Mouse (Mus musculus): Measurements from ENCODE around the gene Gm12794.
"Not testable (repeated sequence)": the region's sequence is repeated elsewhere in the genome, so short reads cannot be mapped to it uniquely, and the experiment has no call there.

Gm12794 gene

DNA sequence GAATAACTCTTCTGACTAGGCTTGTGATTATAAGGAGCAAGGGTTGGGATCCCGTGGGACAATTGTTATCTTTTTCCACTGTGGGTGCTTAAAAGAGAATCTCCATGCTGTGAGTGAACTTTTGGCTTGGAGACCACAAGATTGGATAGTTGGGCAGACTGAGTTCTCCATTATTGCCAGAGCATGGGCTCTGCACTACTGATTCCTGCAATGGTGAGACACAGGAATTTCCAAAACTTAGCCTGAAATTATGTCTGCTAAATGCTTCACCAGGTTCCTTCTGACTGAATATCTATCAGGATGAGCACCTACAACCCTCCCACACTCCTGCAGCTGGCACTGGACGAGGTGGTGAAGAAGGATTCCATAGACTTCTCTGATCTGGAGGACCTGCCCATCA is at the start of gene Gm12794:
Gene Gm12794 (plus strand): TSS at position 301 of the 400 bp plus-strand sequence.
- not testable (repeated sequence) for DNase-seq (ENCODE audit: low spot score in 2 of 2)

DNA sequence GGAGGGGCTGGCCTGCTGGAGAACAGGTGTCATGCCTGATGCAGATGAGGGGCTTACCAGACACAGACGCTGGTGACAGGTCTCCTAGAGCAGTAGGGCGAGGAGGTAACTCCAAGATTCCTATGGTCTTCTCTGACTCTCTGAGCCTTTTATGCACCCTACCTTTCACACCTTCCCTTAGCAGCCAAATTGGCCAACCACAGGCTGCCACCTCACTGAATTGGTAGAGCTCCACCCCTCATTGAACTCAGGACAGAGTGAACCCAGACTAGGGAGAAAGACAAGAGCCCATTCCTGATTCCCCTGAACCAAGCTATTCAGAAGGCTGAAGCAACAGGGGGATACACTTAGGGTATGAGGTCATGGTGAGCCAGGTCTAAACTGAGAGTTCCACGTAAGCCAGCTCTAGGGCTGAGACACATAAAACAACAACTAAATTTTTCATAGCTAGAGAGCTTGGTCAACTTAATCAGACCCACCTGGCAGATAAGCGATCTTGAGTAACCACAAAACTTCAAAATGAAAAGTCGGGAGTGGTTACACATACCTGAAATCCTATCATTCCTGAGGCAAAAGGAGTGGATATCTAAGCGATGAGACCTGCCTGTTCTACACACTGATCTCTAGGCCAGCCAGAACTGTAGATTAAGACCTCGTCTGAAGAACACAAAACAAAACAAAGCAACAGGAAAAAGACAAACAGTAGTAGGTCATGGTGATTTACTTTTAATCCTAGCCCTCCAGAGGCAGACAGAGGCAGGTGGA is 46.4 kb upstream of the Gm12794 start, which contains the start of gene C130073F10Rik:
Gene C130073F10Rik (minus strand): TSS at position 134 of the 765 bp plus-strand sequence.
- no peak for DNase-seq (ENCODE audit: low spot score in 2 of 2)

DNA sequence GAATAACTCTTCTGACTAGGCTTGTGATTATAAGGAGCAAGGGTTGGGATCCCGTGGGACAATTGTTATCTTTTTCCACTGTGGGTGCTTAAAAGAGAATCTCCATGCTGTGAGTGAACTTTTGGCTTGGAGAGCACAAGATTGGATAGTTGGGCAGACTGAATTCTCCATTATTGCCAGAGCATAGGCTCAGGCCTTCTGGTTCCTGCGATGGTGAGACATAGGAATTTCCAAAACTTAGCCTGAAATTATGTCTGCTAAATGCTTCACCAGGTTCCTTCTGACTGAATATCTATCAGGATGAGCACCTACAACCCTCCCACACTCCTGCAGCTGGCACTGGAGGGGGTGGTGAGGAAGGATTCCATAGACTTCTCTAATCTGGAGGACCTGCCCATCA is 31.4 kb upstream of the Gm12794 start, which contains the start of gene Gm12800:
Gene Gm12800 (plus strand): TSS at position 301 of the 400 bp plus-strand sequence.
- DNase-seq (ENCODE audit: low spot score in 2 of 2) = not testable (repeated sequence)

DNA sequence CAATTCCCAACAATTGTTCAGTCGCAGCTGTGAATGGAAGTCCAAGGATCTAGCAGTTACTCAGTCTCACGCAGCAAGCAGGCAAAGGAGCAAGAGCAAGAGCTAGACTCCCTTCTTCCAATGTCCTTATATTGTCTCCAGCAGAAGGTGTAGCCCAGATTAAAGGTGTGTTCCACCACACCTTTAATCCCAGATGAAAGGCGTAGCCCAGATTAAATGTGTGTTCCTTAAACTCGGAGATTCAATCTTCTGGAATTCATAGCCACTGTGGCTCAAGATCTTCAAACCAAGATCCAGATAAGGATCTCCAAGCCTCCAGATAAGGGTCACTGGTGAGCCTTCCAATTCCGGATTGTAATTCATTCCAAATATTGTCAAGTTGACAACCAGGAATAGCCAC is 40.7 kb downstream of the Gm12794 start, which contains the start of gene Gm12790:
Gene Gm12790 (minus strand): TSS at position 101 of the 400 bp plus-strand sequence.
- not testable (repeated sequence) for DNase-seq (ENCODE audit: low spot score in 2 of 2)

DNA sequence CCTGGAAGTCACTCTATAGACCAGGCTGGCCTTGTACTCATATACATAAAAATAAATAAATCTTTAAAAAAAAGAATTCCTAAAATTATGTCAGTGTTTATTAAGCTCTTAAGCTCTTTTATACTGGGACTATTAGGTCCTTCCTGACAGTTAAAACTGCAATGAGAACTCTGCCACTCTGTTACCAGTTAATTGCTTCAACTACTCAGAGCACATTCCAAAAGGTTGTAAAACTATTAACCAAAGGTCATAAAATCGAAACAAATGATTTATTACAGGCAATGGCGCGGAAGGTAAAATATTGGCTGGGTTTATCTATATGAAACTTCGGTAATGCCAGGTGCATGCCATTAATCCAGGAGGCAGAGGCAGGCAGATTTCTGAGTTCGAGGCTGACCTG is 45.5 kb downstream of the Gm12794 start:
- no peak for DNase-seq (ENCODE audit: low spot score in 2 of 2)

DNA sequence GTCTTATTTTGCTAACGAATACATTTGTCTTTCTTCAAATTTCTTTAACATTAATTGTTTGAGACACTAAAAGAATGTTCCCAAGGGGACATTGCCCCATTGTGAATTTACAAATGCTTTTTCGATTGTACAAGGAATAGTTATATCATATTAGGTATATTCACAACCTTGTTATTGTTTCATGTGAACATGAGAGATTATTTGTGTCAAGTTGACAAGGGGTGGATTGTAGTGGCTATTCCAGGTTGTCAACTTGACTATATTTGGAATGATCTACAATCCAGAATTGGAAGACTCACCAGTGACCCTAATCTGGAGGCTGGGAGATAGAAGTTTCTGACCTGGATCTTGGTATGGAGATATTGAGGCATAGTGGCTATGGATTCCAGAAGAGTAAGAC is 46.1 kb downstream of the Gm12794 start, which contains the start of gene Gm12789:
Gene Gm12789 (plus strand): TSS at position 301 of the 400 bp plus-strand sequence.
- not testable (repeated sequence) for DNase-seq (ENCODE audit: low spot score in 2 of 2)
